Mouse (Mus musculus): ENCODE results near the gene Sars2. TPM values are rescaled to one million over a fixed set of nuclear protein-coding genes. Genes with fewer than 3 reads are reported as not detected.

Gene Sars2
- total RNA-seq, 2 experiments from 2014 or later, result 10.4 to 21.6 TPM

DNA sequence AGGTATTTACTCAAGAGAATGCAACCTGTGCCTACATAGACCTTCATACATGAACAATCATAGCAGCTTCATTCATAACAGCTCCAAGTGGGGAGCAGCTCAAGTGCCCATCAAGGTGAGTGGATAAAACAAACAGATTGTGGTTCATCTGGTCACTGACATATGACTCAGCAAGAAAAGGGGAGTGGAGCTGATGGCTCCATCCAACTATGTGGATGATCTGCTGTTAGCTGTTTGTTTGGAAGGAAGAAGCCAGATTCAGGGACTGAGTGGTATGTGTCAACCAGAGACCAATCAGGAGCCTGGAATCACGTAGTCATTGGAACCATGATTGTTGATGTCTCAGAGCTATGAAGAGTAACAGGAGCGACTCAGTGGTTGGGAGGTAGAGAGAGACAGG, 17.2 kb upstream of the Sars2 start:
- ATAC-seq (replicated peaks; ENCODE audit: poor library complexity, severe bottlenecking), result no peak

DNA sequence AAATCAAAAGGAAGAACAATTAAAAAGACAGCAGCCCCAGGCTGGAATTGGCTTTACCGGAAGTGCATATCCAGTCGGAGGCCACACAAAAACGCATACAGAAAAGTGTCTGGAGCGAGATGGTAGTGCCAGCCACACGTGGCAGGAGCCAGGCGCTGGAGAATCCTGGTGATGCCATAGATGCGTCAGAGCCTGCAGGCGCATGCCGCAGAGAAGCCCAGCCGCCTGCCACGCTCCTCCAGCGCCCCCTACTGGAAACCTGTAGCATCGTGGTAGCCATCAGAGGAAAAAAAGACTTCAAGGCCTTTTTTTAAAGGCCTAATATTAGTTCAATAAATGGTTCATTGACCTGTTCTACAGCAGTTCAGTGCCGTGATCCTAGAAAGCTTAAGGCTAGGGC, 15.2 kb upstream of the Sars2 start:
- peak; percentile 95 for ATAC-seq (replicated peaks; ENCODE audit: poor library complexity, severe bottlenecking)

DNA sequence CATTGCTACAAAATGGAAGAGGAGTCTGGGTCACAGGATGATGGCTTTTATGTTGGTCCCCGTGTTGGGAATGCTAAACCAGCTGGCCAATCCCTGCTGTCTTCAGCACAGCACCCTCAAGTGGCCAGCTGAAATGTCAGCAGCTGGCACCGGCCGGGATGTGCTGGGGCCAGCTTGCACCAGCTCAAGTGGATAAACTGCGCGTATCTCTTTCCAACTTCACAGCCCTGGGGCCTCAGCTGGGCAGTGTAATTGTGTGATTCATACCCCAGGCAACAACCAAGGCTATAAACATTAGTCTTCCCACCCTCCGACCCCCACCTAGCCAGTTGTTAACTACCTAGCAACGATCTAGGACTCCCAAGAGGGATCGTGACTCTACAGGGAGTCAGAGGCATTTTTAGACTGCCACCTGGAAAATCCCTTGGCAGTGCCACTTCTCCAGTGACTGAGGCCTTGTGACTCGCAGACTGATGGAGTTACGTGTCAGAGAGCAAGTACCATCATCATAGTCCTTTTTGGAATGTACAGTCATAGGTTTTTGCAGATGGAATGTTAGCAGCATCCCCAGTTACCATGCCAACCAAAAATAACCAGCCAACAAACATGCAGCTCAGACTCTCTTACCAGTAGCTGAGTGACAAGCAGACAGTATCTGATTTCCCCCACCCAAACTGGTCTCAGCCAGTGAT, 14.0 kb upstream of the Sars2 start:
- ATAC-seq (replicated peaks; ENCODE audit: poor library complexity, severe bottlenecking), result no peak

DNA sequence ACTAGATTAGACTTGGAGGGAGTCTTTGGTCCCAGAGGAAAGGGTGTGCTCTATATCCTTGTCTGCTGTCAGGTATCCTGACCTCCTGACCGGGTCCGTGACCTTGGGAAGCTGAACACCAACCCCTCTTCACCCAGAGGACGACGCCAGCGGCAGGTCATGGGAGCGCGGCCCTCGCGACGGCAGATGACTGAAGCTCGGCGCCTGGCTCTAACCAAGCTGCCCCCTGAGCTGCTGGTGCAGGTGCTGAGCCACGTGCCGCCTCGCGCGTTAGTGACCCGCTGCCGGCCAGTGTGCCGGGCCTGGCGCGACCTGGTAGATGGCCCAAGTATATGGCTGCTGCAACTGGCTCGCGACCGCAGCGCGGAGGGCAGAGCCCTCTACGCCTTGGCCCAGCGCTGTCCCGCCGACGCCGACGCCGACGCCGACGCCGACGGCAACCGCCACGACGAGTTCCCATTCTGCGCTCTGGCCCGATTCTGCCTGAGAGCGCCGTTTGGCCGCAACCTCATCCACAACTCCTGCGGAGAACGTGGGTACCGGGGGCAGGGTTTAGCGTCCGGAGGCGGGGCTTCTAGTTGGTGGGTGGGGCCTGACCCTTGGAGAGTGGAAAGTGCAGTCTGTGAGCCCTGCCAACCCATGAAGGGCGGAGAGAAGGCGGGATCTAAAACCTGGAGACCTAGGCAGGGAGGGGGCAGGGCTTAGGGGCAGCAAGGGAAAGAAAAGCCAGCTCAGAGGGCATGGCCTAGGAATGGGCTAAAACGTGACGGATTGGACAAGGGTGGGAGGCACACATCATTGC, 9.2 kb upstream of the Sars2 start:
- peak; percentile 97 for ATAC-seq (replicated peaks; ENCODE audit: poor library complexity, severe bottlenecking)

DNA sequence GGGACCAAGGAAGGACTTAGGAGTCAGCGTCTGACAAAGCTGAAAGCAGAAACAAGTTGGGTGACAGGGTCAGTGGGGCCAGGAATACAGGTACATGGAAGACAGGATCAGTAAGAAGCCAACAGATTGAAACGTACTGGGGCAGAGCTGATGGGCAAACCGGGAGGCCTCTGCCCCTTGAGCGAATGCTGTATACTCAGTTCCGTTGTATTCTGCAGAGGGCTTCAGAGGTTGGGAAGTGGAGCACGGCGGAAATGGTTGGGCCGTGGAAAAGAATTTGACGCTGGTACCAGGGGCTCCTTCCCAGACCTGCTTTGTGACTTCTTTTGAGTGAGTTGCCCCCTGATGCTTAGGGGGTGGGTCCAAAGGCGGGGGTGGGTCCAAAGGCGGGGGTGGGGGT, 8.6 kb upstream of the Sars2 start:
- ATAC-seq (replicated peaks; ENCODE audit: poor library complexity, severe bottlenecking), result no peak

DNA sequence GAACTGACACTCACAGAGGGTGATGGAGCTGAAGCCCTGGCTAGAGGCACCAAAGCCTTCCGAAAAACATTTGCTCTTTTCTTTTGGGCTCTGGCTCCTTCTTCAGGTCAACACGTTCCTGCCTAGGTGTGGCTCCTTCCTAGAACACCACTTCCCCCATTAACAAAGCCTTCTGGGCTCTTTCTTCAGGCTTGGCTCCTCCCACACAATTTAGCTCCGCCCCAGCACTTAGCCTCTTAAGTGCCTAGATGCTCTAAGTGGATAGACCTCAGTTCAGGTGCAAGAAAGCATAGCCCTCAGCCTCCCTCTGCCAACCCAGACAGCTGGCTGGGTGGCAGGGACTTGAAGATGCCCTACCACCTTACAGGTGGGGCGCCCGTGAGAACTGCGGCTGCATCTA, 6.1 kb upstream of the Sars2 start:
- no peak for ATAC-seq (replicated peaks; ENCODE audit: poor library complexity, severe bottlenecking)

DNA sequence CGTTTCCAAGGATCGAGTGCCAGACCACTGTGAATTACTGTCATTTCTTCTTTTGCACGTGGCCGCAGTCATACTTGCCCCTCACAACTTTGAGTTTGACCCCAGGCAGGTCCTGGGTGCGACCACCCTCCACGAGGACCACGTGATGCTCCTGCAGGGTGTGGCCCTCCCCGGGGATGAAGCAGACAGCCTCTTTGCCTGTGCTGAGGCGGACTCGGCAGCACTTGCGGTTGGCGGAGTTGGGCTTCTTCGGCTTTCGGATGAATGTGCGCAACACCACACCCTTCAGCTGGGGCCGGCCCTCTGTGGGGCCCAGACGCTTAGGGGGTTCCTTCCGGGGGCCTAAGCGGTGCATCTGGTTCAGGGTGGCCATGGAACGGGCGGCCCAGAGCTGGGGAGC, 2.0 kb upstream of the Sars2 start:
- no peak for ATAC-seq (replicated peaks; ENCODE audit: poor library complexity, severe bottlenecking)

DNA sequence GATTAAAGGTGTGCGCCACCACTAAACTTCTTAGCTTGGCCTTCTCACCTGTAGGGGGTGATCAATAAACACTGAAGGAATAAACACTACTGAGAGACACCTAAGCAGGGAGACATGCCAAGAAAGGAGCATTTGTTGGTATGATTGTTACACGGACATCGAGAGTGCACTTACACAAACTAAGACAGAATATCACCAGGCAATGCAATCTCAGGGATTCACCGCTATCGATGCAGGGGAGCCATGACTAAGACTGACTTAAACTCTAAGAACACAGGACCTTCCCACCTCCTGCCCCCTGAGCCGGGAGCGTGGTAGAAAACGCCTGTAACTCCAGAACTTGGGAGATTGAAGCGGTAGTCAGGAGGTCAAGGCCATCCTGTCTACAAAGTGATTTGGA, 843 bp upstream of the Sars2 start:
- ATAC-seq (replicated peaks; ENCODE audit: poor library complexity, severe bottlenecking), result no peak

DNA sequence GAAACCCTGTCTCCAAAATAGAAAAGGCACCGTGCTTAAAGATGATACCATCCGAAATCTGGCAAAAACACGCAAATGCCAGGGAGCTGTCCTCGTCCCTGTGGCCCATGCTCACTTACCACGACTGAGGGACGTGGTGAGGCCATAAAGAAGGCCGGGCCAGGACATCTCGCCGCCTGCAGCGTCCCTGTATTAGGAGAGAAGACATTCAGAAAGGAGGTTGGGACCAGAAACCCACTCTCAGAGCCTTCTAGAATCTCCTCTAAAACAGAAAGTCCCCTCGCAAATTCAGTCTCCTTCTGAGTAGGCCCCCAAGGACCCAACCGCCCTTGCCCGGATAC, 454 bp upstream of the Sars2 start:
- ATAC-seq (replicated peaks; ENCODE audit: poor library complexity, severe bottlenecking), result peak; percentile 15

DNA sequence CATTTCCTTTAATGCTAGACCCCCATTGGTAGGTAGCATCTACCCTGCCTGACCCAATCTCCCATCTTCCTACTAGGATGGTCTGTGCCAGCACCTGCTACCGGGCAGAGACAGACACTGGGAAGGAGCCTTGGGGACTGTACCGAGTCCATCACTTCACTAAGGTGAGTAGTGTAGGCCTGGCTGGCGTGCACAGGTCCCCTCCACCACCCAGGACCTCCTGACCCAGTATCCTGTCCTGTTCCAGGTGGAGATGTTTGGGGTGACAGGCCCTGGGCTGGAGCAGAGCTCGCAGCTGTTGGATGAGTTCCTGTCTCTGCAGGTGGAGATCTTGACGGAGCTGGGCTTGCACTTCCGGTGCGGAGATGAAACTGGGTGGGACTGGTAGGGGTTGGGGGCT, 8.1 kb downstream of the Sars2 start:
- ATAC-seq (replicated peaks; ENCODE audit: poor library complexity, severe bottlenecking), result no peak

DNA sequence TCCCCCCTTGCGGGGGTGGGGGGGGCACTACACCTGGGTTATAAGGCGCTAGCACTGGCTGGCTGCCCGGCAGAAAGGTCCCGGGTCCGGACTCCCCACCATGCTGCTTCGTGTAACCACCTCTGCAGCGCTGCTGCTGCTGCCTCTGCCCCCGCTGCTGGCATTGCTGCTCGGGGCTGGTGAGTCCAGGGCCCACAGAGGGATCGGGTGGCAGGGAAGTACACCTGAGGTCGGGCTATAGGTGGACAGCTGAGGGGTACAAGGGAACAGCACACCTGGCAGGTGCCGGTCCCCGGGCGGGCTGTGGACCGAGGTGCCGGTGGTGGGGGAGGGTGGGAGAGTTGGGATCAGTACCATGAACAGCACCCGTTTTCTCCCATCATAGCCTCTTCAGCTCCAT, 14.3 kb downstream of the Sars2 start, which contains the start of gene Ccer2:
TSS of gene Ccer2 (plus strand) at position 96 of the 400 bp plus-strand sequence.
- ATAC-seq (replicated peaks; ENCODE audit: poor library complexity, severe bottlenecking), result 0 out of 2 replicates have a peak, but pooled peaks have one; percentile 13

DNA sequence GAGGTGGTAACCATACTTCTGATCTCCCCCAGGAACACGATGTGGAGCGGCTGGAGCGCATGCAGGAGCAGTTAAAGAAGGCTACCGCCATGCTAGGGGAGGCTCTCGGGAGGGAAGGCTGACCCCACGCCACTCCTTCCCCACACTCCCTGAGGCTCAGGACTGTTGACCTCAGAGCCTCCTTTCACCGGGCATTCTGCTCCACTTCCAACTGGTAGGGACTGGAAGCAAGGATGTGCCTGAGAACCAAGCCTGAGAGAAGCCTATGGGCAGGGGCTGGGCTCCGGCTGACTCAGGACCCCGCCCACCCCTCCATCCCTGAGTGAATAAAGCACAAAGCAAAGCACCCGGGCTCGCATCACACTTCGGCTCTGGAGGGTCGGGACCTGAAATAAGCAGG, 16.8 kb downstream of the Sars2 start:
- no peak for ATAC-seq (replicated peaks; ENCODE audit: poor library complexity, severe bottlenecking)

DNA sequence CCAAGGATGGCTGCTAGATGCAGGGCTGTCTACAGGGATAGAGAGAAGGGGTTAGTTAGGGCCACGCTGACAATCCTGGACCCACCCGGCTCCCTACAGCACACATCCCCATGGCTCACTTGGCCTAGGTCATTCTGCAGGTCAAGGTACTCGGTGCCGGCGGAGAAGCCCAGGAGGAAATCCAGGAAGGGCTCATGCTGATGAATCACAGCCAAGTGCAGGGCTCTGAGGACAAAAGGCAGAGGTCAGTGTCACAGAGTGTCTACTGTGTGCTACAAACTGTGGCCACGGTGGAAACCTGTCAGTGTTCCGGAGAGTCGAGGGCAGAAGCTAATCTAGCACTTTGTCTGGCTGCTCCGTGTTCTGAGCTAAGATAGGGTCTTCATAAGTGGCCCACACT, 20.1 kb downstream of the Sars2 start:
- ATAC-seq (replicated peaks; ENCODE audit: poor library complexity, severe bottlenecking), result no peak

DNA sequence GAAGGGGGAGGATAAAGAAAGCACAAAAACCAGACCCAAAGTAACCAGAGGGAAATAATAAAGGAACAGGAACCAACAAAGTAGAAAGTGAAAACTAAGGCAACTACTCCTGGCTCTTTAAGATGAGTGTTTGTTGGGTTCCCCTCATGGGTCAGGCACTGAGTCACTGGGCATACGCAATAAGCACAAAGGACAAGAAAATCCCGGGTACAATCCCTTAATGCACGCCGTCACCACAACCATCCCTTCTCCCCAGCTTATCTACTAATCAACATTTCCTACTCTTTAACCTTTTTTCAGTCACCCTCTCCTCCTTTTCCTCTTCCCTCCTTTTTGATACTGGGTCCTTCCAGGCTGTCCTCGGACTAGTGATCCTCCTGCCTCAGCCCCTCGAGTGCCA, 23.4 kb downstream of the Sars2 start:
- ATAC-seq (replicated peaks; ENCODE audit: poor library complexity, severe bottlenecking), result peak; percentile 44

DNA sequence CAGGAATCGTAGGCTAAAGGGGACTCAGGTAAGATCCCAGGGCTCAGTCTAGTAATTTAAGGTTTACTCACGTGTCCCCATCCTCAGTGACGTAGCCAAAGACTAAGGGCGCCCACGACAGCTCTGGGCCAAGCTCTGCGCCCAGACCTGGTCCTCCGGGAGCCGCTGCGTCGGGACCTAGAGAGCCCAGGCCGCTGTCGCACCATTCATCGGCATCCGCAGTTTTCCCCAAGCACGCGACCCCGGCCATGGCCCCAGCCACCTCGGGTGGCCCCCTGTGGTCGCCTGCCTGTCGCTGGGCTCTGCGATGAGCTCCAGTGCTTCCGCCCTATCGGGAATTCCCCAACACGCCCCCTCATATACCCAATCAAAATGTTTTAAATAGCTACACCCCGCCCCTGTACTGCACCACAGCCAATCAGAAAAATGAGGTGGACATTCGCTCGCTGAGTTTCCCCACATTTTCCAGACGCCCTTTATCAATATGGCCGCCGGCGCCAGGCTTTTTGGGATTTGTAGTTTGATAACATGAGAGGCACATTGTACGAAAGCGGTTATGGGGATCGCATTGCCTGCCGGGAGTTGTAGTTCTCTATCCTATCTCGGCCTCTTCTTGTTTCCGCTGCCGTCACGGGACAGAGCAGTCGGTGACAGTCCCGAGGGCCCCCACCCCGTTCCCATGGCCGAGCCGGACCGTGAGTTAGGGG, 24.5 kb downstream of the Sars2 start, which contains the start of gene Sirt2:
TSS of gene Sirt2 (plus strand) at position 563 of the 707 bp plus-strand sequence.
- peak; percentile 90 for ATAC-seq (replicated peaks; ENCODE audit: poor library complexity, severe bottlenecking)

DNA sequence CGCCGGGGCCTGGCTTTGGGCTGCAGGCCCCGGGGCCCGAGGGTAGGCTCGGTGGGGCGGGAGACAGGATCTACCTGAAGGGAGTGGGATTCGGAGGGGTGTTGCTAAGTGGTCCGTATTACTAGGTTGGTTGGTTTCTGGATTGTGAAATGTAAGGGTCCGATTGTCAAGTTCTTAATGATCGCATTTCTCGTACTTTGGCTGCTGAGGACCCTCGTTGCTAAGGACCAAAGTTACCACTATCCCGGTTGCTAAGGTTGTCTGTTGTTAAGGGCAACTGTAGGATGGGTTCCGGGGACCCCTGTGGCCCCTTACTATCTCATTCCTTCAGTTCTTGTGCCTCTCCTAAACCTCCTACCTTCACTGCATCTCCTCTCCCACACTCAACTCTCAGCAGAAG, 25.1 kb downstream of the Sars2 start:
- ATAC-seq (replicated peaks; ENCODE audit: poor library complexity, severe bottlenecking), result no peak

DNA sequence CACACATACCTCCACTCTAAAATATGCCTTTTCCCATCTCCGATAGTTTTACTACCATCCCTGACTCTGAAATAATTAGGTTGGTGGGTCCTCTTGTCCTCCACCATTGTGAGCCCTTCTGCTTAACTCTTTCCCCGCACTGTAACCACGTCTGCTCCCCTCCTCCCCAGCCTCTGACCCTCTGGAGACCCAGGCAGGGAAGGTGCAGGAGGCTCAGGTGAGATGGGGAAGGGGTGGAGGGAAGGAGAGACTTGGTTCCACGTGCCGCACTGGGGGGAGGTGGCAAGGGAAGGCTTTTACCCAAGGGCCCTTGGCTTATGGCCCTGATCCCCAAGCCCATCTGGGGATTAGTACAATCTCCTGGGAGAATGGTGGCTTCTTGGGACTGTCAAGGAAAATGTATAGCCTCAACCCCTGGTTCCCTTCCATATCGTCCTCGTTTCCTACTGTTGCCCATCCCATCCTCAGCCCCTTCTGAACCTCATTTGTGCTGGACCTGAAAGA, 25.7 kb downstream of the Sars2 start, which contains the start of gene Nfkbib:
TSS of gene Nfkbib (minus strand) at position 51 of the 504 bp plus-strand sequence.
- ATAC-seq (replicated peaks; ENCODE audit: poor library complexity, severe bottlenecking), result no peak

DNA sequence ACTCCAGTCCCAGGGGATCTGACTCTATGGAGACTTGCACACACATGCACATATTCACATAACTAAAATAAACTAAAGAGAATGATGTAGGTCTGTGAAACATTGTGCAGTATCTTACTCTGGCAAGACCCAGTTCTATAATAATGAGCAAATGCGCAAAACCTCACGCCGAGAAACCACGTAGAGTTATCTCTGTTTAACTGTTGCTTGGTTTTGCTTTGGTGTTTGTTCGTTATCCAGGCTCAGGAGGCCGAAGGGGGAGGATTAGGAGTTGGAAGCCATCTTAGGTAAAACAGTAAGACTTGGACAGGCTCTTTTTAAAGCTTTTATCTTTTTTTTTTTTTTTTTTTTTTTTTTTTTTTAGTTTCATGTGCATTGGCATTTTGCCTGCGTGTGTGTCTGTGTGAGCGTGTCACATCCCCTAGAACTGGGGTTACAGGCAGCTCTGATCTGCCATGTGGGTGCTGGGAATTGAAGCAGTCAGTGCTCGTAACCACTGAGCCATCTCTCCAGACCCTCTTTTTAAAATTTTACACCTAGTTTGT, 27.7 kb downstream of the Sars2 start:
- ATAC-seq (replicated peaks; ENCODE audit: poor library complexity, severe bottlenecking), result no peak

DNA sequence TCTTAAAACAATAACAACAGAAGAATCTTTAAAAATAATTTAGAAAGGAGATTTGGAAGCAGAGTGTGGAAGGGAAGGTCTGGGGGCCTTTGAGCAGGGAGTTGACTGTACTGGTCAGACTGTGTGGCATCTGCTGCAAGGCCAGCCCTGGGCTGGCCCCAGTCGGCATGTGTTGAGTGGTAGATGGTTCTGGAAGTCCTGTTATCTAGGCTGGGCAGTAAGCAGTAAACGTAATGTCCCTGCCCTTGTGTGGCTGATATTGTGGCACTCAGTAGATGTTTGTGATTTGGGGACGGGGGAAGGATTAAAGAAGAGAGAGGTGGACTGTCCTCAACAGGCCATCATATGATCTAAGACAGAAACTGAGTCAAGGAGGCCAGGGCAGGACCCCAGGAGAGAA, 28.5 kb downstream of the Sars2 start:
- ATAC-seq (replicated peaks; ENCODE audit: poor library complexity, severe bottlenecking), result no peak

DNA sequence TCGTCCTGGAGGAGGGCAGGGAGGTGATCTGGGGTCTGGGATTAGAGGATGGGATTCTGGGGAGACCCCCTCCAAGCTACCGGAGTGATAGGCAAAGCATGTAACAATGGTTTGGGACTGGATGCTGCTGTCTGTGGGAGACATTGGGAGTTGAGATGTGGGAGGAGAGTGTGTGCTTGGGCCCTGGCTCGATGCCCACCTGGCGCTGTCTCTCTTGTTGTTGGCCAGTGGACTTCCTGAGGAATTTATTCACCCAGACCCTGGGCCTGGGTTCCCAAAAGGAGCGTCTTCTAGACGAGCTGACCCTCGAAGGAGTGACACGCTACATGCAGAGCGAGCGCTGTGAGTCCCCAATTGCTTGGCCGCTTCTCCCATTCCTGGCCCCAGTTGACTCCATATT, 30.1 kb downstream of the Sars2 start:
- no peak for ATAC-seq (replicated peaks; ENCODE audit: poor library complexity, severe bottlenecking)

DNA sequence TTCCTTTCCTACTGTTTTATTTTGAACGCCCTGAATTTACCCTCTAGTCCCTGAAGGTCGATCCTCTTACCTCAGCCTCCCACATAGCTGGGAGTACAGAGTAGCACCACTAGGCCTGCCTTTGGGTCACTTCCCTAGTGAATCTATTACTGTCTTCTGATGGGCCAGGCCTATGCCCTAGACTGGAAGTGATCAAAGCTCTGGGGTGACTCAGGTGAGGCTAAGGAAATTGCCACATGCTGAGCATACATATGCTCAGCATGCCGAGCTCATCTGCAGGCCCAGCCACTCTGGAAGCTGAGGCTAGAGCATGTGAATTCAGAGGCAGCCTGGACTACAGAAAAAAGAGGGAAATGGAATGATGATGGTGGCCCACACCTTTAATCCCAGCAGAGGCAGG, 31.4 kb downstream of the Sars2 start:
- ATAC-seq (replicated peaks; ENCODE audit: poor library complexity, severe bottlenecking), result peak; percentile 44; the same call in 1 of the 2 replicates

Measured in granulocyte monocyte progenitor cell, adult 5-6 weeks (primary cell).